Mouse (Mus musculus) neutrophil, adult 5-6 weeks (primary cell): ENCODE results near the gene Slc34a1. TPM values are rescaled to one million over a fixed set of nuclear protein-coding genes. Genes with fewer than 3 reads are reported as not detected.

Experiments
- ATAC-seq: fragments of 151-379, 151-347 bp; 2 replicates; pipeline ENCODE4 v1.8.0; 2017; ENCODE audit warnings: mild to moderate bottlenecking, moderate TSS enrichment; ENCODE audit not compliant: insufficient number of reproducible peaks, poor library complexity, low FRiP score, severe bottlenecking; ENCODE audit errors: extremely low read depth
- total RNA-seq: library from RNA; stranded (forward); fragments of 200-1000 nt; gene quantifications from 2 replicates; pipeline ENCODE4 v1.2.3, GENCODE M21; 2017

Gene Slc34a1
- total RNA-seq, 1 experiment from 2014 or later, result 0.35 TPM

DNA sequence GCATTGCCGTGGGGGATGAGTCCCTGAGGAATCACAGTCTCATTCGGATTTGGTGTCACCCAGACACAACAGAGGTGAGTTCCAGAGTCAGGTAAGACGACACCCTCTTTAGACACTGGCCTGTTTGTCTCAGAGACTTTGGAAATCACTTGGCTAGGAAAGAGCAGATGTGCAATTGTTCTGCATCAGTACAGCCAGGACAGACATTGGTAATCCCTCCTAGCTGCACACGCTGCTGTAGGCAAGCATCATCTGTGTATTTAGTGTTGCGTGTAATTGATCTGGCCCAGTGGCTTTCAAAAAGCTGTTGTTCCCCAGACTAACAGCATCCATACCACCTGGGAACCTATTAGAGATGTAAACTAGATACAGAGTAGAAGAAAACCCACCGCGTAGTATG, 5.3 kb downstream of the Slc34a1 start:
- no peak for ATAC-seq

DNA sequence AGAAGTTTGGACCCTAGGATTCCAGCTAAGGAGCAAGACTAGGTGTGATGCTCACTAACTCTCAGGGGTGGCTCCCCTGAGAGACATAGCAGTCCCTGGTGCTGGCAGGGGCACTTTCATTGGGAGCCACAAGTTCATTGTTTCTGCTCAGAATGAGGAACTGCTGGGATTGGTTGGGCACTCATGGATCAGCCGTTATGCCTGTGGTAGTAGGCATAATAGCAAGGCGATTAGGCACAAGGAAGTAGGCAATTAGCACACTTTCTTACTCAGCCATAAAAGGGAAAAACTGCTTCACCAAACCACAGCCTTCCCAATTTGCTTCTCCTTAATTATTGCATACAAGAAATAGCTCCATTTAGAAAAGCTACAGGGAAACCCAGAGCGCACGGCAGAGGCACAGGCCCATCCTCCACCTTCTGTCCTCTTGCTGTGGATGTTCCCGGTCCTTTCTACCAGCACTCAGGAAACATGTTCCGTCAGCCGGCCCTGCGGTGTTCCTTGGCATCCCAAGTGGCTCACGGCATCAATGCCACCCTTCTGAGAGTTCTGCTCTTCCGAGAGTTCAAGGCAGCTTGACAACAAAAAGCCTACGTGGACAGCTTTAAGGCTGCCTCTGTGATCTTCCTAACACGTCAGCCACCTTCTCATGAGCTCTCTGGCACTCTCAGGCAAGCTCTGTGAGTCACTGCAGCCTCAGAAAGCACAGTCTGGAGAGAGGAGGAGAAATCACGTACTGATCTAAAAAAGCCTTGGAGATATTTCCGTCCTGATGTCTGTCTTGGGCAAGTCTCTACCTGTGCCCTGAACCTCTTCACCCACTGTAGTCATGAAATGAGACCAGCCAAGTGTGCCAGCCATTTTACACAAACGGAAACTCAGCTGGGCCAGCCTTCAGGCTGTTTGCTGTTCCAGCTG, 6.2 kb downstream of the Slc34a1 start:
- no peak for ATAC-seq

DNA sequence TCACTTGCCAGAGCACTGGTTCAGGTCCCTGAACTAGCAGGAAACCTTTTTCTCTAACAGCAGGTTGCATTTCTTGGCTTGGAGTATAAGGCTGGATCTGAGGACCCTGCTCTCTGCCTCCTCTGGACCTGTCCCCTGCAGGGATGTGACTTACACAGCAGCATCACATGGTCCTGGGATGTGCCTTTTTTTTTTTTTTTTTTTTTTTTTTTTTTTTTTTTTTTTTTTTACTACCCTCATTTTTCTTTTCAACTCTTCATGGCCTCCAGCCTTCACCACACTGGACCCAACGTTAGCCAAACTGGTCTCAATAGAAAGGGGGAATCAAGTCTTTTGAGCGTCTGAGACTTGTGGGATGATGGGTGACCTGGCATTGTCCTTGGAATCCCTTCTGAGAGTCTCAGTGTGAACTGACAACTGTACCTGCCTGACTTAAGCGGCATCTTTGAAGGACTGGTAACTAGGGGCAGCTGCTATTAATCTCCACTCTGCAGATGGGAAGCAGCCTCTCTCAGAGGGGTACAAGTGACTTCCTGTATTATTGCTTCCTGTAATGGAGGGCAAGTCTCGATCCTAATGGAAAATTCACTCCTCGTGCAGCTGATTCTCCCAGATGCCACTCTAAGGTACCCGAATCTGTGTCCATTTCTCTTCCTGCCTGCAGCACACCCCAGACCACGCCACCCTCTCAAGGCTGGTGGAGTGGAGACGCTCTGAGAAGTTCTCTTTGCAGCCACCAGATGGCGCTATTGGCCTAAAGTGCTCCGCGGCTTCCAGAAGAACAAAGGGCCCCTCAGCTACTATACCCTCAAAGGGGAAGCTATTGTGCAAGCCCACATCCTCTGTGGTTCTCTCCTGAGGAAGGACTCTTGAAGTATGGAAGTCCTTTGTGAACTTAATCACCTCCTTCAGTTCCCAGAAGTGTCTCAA, 7.1 kb downstream of the Slc34a1 start:
- ATAC-seq, result peak; percentile 88

DNA sequence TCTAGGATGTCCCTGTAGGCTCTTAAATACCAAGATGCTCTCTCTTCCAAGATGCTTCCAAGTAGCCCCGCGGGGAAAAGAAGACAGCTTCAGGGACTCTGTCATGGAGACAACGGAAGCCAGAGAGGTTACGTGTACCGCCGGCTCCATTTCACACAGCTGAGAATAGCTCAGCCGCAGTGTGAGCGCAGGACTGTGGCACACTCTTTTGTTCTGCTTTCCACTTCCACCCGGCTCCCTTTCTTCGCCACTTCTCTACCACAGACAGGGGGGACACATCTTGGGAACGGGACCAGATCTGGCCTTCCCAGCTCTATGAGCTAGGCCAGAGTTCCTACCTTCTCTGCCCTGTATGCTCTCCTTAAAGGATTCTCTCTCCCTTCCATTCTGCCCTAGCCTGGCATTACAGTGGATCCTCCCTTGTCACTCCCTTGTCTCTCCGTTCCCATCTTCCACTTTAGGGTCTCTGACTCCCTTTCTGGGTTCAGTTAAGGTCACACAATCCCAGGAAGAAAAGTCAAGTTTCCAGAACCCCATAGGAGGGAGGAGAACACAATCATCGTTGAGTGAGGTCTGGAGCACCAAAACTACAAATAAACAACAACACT, 7.9 kb downstream of the Slc34a1 start:
- peak; percentile 31 for ATAC-seq

DNA sequence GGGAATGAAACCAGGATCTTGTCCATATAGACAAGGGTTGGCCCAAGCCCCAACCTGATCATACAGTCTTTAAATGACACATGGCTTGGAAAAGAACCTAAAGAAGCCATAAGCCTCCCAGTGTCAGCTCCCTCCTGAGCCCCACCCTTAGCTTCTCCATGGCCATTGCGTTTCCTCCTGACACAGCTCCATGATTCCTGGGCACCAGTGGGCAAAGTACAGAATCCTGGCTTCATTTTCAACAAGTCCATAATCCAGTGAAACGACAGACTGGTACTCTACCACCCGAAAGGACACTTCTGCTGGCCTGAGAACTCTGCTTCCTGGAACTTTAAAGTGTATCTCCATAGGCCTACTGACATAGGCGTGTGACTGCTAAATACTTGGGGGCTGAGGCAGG, 9.4 kb downstream of the Slc34a1 start:
- ATAC-seq, result no peak

DNA sequence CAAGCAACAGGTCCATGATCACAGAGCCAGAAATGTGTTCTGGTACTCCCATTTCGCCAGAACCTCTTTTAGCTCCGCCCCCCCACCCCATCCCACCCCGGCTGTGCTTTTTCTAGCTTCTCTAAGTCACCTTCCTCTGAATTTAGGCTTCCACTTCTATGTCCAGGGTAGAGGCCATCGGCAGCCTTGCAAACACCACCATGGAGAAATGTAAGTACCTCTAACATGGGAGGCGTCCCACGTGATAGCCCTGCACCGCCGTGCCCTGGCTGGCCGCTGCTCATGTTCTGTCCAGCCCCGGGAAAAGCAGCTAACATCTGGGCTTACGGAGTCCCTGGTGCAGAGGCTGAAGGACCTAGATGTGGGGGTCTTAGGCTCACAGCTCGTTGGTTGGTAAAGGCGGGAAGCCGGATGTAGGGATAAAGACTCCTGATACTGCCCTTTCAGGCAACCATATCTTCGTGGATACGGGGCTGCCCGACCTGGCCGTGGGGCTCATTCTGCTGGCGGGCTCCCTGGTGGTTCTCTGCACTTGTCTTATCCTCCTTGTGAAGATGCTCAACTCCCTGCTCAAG, 10.6 kb downstream of the Slc34a1 start:
- no peak for ATAC-seq

DNA sequence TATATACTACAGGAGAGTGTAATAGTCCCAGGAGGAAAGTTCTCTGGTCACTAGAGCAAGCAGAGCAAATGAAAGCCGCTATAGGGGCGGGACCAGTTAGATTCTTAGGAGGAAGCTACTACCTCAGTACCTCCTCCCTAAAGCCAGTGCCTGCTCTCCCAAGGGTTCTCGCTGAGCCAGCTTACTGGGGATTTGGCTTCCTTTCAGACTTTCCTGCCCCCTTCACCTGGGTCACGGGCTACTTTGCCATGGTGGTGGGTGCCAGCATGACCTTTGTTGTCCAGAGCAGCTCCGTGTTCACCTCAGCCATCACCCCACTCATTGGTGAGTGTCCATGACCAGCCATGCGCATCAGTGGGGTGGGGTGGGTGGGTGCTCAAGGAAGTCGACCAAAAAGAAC, 13.8 kb downstream of the Slc34a1 start:
- no peak for ATAC-seq

DNA sequence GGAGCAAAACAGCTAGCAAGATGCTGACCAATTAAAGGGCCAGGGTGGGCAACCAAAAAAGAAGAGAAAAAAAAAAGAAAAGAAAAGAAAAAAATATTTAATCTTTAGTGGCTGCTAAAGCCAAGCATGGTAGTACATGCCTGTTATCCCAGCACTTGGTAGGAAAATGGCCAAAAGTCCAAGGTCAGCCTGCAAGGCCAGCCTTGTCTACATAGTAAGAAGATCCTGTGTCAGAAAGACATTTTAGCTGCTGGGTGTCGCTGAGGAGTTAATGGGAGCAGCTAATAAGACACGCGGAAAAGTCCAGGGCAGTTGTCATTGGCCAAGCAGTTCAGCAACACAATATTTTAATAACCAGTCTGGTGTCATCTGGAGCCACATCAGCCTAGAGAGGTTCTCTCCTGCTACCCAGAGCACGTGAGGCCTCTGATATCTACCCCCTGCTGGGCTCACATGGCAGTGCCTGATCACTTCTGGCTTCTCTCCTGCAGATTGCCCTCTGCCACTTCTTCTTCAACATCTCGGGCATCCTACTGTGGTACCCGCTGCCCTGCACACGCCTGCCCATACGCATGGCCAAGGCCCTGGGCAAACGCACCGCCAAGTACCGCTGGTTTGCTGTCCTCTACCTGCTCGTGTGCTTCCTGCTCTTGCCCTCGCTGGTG, 14.8 kb downstream of the Slc34a1 start:
- ATAC-seq, result peak; percentile 17; the same call in 1 of the 2 replicates

DNA sequence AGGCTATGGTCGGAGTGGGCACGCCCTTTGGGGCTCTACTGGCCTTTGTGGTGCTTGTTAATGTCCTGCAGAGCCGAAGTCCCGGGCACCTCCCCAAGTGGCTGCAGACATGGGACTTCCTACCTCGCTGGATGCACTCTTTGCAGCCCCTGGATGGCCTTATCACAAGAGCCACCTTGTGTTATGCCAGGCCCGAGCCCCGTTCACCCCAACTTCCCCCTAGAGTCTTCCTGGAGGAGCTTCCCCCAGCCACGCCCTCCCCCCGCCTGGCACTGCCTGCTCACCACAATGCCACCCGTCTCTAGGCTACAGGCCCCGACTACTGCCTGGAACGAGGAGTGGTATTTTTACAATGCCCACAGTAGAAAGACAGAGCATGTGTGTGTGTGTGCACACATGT, 15.3 kb downstream of the Slc34a1 start:
- no peak for ATAC-seq

DNA sequence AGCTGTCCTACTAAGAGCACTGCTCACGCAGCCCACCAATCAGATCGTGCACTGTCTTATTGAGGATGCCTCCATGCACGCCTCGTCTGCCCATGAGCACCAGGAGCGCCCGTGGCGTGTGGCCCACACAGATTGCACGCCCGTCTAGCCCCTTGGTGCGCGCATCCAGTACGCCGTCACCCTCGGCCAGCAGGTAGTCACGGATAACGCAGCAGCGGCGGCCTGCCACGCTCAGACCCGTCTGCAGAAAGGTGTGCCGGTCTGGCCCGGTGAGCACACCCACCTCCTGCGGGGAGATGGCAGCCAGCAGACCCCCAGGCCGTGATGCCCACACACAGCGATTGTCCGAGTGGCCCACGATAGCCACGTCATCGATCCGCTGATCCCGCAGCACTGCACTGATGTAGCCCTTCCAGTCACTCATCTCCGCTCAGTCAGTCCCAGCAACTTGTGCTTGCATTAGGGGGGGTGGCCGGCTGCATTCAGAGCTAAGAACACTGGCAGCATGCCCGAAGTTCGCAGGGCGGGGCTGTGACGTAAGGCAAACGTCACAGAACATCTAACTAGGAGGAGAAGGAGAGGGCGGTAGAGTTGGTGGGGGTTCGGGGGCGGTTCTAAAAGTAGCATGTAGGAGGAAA, 16.9 kb downstream of the Slc34a1 start, which contains the start of gene Pfn3:
TSS of gene Pfn3 (minus strand) at position 490 of the 638 bp plus-strand sequence.
- no peak for ATAC-seq

DNA sequence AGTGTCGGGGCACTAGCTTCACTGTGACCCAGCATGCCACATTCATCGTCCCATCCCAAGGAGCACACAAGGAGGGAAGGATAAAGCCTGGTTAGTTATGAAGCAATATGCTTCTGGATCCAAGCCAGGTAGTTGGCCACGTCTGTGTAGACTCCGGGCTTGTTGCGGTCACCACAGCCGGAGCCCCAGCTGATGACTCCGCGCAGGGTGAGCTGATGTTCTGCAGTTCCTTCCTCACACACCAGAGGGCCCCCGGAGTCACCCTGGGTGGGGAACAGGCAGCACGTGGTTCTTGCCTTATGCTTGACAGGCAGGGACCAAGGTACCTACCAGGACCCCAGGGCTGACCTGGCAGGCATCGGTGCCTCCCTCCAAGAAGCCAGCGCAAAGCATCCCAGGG, 20.0 kb downstream of the Slc34a1 start:
- ATAC-seq, result peak; percentile 81

DNA sequence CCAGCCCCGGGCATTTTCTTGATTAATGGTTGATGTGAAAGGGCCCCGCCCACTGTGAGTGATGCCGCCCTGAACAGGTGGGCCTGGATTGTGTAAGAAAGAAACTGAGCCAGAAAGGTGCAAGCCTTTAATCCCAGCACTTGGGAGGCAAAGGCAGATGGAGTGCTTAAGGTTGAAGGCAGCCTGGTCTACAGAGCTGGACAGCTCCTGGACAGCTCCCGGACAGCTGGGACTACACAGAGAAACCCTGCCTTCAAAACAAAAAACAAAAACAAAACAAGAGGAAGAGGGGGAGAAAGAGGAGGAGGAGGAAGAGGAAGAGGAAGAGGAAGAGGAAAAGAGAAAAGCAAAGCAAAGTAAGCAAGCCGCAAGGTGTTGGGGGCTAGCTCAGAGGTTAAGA, 21.2 kb downstream of the Slc34a1 start:
- ATAC-seq, result no peak

DNA sequence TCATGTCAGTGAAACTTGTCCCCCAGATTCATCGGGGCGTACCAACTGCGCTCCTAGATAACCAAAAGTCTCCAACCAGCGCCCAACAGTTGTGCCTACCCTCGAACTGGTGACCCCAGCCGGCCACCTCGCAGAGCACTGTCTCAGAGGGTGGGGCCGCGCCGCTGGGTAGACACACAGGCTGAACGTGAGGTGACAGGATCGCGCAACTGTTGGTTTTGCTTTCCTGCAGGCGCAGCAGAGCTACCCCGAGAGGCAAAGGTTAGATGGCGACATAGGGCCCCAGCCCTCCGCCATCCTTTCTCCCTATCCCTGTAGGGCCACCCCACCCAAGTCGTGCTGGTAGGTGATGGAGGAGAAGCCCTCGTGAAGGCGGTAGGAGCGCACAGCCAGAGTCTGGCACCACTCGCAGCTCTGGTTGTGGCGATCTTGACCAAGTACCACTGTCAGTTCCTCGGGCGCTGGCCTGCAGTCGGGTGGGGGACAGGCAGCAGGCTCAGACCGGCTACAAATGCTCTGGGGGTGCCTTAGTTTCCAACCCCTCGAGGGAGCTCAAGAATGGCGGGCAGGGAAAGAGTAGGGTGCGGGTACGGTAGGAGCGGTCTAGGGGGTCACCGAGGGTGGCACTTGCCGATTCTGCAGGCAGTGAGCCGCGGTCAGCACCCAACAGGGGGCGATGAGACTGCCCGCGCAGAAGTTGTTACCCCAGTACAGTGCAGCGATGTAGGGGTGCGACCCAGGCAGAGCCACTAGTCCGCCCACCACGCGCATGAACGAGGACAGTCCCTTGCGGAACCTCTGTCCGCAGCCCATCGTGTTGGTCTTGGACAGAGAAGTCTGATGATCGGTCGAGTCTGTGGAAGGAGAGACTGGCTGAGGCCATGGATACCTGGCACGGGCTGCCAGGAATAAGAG, 22.3 kb downstream of the Slc34a1 start:
- no peak for ATAC-seq

DNA sequence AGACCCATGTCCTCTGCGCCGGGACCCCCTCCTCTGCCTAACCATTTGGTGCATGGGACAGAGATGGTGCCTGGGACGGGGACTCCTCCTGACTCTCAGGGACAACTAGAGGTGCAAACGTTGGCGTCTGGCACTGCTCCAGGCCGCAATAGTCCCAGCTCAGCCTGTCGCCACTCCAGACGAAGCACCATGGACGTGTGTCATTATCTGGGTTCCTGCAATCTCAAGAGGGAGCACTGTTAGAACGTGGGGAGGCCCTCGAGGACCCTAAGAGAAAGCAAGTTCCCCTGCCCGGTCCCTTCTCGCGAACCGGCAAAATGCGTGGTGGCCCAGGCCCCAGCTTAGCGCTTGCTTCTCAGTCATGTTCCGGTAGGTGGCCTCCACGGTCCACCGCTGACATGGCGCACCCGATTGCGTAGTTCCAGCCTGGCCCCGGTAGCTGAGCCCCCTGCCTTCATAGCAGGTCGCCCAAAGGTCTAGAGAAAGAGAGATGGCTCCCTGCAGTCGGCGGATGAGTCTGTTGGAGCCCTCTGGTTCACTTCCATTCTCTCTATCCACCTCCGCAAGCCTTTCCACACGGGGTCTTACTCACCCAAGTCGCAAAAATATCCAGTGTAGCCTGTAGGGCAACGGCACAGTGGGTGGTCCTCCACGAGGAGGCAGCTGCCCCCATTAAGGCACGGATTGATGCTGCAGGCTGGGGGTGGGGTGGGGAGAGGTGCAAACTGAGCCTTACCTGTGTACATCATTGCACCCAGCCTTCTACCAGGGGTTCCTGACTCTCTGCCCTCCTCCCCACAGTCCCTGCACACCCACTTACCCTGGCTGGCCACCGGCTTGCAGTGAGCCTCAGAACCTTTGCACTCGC, 23.2 kb downstream of the Slc34a1 start:
- peak; percentile 82 for ATAC-seq

DNA sequence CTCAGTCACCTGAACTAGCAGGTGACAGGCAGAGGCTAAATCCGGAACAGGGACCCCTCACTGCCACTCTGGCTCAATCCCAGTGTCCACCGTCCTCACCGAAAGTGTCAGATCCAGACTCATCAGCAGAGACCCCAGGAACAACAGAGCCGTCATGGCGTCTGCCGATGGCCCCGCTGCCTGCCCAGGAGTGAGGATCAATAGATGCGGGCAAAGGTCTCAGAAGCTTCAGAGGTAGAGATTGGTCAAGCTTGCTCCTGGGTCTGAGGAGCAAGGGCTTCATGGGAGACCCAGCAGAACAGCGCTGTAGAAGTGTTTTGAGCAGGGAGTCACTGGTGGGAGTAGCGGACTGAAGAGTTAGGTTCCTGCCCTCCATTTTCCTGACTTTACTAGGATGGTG, 28.6 kb downstream of the Slc34a1 start, which contains the start of gene F12:
TSS of gene F12 (minus strand) at position 181 of the 400 bp plus-strand sequence.
- no peak for ATAC-seq

DNA sequence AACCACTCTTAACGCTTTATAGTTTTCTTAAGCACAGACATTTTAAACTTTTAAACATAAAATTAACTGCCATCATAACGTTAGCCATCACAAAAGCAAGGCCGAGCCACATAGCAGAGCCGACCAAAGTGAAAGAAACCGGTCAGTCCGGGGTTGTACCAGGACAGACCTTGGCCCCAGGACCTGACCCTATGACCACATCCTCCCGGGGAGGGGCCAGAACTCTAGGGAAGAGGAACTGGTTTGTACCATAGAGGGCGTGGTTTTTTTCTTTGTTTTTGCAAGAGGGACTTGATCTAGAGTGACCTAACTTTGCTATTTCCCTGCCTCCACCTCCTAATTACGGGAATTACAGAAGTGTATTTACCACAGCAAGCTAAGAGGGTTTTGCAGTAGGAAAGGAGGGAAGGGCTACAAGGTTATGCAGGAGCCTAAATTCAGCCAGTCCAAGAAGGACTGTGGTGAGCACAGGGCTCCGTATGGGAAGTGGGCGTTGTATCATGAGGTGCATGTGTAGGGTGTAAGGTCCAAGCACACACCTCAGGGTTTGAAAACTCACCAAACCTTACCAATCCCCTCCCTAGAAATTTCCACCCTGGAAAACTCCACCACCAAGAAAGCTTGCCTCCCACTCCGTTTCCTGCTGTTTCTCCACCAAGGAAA, 31.4 kb downstream of the Slc34a1 start:
- ATAC-seq, result peak; percentile 87
